Mouse (Mus musculus): ENCODE measurements around the gene Cacna1g. TPM values are rescaled to one million over a fixed set of nuclear protein-coding genes. Genes with fewer than 3 reads are reported as not detected.
"Not testable (repeated sequence)": the region's sequence is repeated elsewhere in the genome, so short reads cannot be mapped to it uniquely, and the experiment has no call there.

Gene Cacna1g
- total RNA-seq, 2 experiments from 2014 or later = 15.4 to 21.5 TPM

DNA sequence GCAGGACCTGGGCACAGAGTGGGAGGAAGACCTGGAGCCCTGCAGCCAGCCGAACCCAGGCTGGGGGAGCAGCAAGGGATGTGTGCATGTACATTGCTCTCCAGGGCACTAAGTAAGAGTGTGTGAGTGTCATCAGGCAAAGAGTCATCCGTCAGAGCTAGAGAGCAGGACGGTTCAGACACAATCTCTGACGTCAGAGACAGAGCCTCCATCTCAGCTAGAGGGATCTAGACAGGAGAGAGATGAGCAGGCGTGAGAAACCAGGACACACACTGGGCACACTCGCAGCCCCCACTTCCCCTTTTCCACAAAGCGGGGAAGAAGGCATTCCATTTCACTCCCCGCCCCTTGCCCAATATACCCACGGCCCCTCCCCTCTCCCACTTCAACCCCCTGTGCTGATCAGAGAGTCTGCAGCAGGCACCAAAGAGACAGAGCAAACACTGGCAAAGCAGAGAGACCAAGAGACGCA lies 61.0 kb downstream of the Cacna1g start:
- intact Hi-C loops (cut with DNase I) = no loop called here
- no peak for DNase-seq (ENCODE audit: low spot score)

DNA sequence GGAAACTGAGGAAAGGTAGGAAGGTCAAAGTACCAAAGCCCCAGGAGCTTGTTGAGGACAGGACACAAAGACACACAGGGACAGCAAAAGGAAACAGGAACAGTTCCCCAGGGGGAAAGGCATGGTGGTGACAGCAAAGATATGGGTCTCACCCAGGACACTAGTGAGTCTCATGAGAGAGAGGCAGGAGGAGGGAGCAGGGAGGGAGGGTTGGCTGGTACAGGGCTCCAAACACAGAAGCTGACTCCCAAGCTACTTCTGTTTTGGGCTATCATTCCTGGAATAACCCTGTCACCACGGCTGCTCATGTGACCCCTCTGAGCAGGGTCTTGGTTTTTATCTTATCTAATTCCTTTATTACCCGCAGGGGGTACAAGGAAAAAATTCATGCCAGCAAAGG lies 61.4 kb downstream of the Cacna1g start:
- DNase-seq (ENCODE audit: low spot score) = no peak
- intact Hi-C loops (cut with DNase I) = no loop called here

DNA sequence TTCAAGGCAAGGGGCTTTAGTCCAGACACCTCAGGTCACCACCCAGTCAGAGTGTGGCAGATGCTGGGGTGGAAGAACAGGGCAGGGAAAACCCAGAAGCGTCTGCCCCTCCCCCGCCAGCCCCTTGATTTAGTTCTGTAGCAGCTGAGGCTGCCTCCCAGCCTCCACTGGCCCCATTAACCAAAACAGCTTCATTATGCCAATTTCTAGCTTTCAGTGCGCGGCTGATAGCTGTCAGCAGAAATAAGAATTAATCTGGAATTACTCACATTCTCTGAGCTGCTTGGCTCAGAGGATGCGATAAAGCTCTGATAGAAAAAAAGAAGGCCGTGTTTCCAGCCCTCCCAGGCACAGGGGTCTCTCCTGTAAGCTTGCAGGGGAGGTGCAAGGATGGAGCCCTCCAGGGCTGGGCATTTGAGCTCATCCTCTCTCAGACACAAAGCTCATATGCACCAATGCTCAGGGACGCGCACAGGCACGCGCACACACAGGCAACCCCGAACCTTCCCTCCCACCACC lies 66.1 kb downstream of the Cacna1g start:
- no peak for DNase-seq (ENCODE audit: low spot score)
- intact Hi-C loops (cut with DNase I) = no loop called here

DNA sequence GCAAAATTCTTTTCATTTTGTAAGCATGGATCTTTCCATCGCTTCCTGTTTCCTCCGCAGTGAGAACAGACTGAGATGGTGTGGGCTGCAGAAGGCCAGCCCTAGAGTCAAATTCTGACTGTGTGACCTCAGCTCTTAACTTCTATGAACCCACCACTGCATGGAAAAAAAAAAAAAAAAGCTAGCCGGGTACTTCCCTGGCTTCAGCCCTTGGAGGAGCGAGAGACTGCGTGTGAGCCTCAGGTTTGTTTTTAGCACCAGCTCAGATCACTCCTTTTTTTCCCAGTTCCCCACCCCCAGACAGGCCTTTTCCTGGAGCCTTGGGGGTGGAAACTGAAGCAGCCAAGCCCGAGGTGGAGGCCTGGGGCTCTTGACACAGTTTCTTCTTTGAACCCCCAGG lies 68.7 kb downstream of the Cacna1g start:
- intact Hi-C loops (cut with DNase I) = loop anchor here (2.0 kb wide), 1 partner anchor 77 kb away; the partner anchor contains the start of gene Ankrd40
- no peak for DNase-seq (ENCODE audit: low spot score)

DNA sequence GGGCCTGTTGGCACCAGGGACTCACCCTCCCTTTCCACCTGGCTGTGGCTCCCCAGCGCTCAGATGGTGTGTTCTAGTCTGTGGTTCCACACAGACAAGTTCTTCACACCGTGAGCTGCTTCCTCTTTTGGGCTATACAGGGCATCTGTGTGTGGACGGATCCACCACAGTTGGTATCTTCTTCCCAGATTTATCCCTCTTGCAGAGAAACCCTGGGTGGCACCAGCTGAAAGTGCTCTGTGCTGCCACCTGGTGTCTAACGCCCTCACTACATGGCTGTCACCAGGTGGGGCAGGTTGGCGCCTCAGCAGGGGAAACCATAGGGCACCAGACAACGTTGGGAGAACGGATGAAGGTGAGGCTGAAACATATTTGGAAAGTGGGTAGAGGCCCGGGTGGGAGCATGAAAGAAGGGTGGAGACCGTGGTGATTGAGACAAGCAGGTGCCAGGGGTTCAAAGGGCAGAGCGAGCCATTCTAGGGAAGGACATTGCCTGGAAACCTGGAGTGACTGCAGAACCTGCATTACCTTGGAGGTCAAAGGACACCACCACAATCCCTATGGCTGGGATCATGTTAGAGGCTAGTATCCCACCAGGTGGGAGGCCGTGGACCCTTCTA lies 69.2 kb downstream of the Cacna1g start:
- DNase-seq (ENCODE audit: low spot score) = peak; percentile 32
- intact Hi-C loops (cut with DNase I) = loop anchor here (1.0 to 5.0 kb wide), 4 partner anchors 64 to 277 kb away; partner anchors contain the start of gene Ankrd40

DNA sequence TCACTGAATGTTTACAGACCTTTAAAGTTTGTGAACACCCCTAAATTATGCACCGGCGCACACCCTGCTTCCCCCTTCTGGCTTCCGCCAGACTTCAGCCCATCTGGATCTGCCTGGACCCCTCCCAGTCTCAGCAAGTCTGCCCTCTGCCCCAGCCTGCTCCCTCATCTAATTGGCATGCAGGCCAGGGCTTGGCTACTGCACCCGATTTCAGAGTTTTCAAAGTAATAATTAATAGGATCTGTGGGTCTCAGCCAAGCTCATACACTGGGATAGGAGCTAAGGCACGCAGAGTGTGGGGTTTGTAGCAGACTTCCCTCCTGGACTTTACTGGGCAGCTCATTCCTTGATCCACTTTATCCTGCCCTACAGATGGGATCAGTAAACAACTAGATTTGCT lies 69.8 kb downstream of the Cacna1g start:
- DNase-seq (ENCODE audit: low spot score) = no peak
- intact Hi-C loops (cut with DNase I) = loop anchor here (1.0 to 5.0 kb wide), 4 partner anchors 64 to 277 kb away; partner anchors contain the start of gene Ankrd40

DNA sequence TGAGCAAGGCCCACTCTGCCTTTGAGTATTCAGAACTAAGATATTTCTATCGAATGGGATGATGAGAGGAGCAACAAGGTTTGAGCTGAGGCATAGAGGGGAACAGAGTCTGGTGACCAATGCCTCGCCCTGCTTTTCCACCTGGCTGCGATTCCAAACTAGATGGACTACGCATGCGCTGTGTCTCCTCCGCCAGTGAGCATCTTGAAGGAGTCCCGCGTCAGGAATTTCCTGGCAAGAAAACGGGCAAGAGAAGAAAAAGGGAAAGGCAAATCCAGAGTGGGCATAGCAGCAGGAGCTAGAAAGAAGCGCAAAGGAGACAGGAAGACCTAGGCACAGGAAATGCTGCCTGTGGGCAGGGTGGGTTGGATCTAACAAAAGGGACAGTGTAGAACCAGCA lies 70.2 kb downstream of the Cacna1g start:
- intact Hi-C loops (cut with DNase I) = loop anchor here (1.0 to 5.0 kb wide), 4 partner anchors 63 to 276 kb away; partner anchors contain the start of gene Ankrd40
- no peak for DNase-seq (ENCODE audit: low spot score)

DNA sequence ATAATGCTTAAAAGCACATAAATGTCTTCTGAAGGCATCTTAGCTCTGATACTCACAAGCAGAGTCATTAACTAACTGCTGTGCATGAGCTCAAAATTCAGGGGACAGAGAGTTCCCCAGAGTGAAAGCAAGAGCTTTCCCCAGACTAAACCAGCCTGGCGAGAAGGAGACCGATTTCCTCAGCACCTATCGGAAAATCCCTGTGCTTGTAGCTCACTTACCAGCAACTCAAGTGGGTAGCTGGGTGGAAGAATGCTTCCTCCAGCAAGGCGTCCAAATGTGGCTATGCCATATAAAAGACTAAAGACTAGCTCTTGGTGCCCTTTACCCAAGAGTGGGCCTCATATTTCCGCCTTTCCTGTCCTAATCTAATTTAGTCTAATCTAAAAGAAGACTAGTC lies 71.3 kb downstream of the Cacna1g start:
- intact Hi-C loops (cut with DNase I) = loop anchor here (5.0 kb wide), 2 partner anchors 165 to 275 kb away; no protein-coding TSS in a partner anchor
- DNase-seq (ENCODE audit: low spot score) = no peak

DNA sequence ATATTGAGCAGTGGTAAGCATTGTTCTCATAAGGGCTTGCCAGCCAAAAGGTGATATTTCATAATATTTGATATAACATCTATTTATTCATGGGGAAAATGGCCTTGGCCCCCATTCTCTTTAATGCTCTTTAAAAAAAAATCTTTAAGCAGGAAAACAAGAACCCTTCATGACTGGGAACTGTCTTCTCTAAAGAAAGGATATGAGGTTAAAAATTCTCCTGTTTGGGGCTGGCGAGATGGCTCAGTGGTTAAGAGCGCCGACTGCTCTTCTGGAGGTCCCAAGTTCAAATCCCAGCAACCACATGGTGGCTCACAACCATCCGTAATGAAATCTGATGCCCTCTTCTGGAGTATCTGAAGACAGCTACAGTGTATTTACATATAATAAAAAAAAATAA lies 72.0 kb downstream of the Cacna1g start:
- intact Hi-C loops (cut with DNase I) = loop anchor here (5.0 kb wide), 2 partner anchors 165 to 275 kb away; no protein-coding TSS in a partner anchor

DNA sequence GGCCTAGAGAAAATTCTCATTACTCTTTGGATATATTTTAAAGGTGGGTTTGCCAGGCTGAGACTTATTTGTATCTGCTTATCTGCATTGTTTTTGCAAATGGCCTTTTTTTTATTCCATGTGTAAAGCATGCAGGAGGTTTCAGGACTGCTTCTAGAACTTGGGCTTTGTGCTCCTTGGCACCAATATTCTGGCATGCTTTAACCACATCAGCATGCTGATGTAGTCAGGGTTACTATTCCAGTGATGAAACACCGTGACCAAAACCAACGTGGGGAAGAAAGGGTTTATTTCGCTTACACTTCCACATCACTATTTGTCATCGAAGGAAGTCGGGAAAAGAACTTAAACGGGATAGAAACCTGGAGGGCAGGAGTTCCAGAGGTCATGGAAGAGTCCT lies 73.0 kb downstream of the Cacna1g start:
- intact Hi-C loops (cut with DNase I) = loop anchor here (5.0 kb wide), 2 partner anchors 164 to 274 kb away; no protein-coding TSS in a partner anchor

More for the DNA sequence above, 72.0 kb downstream of the Cacna1g start:
- not testable (repeated sequence) for DNase-seq (ENCODE audit: low spot score)

DNA sequence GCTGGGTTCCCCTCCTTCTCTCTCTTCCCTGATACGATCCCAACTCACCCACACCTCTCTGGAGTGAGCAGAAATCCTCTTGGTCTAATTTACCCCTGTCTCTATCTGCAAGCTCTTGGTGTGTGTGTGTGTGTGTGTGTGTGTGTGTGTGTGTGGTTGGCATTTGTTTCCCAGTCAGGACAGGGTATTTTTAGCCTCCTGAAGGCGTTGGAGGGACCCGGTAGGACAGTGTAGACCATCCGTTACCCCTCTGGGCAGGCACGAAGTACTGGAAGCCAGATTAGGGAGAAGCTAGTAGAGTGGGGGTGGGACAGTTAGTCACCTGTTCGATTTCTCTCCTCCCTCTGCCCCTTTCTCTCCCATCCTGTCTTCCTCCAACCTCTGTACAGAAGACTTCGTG lies 79.9 kb downstream of the Cacna1g start:
- intact Hi-C loops (cut with DNase I) = no loop called here
- no peak for DNase-seq (ENCODE audit: low spot score)

More for the DNA sequence above, 73.0 kb downstream of the Cacna1g start:
- no peak for DNase-seq (ENCODE audit: low spot score)

DNA sequence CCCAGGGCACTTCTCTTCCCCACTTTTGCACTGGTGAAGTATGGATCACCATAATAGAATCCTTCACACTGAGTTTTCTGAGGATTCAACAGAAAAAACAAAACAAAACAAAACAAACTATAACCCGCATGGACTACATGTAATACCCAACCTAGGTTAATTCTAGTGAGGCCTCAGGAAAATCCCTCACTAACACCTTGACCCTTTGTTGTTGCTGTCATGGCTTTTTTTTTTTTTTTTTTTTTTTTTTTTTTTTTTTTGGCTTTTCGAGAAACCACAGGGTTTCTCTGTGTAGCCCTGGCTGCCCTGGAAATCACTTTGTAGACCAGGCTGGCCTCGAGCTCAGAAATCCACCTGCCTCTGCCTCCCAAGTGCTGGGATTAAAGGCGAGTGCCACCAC lies 80.5 kb downstream of the Cacna1g start:
- intact Hi-C loops (cut with DNase I); DNase-seq (ENCODE audit: low spot score): not testable (repeated sequence)

DNA sequence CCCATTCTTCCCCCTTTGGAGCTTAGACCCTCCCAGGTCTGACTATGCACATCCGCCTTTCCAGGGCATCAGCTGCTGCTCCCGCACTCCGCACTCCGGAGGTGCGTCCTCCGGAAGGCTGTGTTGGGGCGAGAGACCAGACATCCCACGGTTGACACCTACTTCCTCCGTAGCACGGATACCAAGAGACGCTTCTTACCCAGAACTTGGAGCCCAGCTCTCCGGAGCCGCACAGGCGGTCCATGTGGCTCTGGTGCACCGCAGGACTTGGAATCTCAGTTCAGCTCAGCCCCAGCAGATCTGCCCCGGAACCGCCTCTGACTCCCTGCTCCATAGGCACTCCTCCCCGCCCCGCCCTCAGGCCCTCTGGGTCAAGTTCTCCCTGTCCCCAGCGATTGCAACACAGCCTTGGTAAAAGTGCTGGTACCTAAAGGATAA lies 81.3 kb downstream of the Cacna1g start, which contains the start of gene Abcc3:
Gene Abcc3 (minus strand): TSS at position 326 of the 438 bp plus-strand sequence.
- DNase-seq (ENCODE audit: low spot score) = peak; percentile 20
- intact Hi-C loops (cut with DNase I) = no loop called here

DNA sequence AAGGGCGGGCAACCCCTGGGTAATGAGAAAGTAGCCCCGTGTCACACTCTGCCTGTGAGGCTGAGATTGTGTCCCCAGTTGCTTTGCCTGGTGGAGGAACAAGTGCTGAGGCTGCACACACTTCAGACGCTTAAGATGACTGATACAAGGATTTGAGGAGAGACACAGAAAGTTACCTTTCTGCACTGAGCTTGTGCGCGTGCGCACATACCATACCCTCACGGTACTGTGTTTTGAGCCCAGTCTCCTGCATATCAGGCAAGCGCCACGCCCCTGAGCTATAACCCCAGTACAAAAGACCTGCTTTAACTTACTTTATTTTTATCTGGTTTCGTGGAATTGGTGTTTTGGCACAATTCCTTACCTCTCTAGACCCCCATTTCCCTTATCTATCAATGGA lies 82.3 kb downstream of the Cacna1g start:
- intact Hi-C loops (cut with DNase I) = no loop called here
- DNase-seq (ENCODE audit: low spot score) = no peak

DNA sequence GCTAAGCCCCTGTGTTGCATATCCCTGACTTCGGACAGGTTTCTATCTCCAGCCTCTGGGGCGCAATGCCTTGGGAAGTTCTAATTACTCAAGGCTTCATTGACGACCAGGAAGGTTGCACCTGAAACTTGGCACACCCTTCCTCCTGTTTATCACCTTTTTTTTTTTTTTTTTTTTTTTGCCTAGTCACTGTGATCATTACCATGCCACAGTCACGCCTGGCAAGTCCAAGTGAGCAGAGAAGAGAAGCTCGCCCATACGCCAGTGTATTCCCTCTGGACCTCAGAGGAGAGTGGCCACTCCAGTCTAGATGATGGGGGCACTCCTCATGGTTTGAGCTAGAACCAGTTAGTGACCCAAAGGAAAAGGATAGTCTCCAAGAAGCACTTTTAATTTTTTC lies 83.2 kb downstream of the Cacna1g start:
- intact Hi-C loops (cut with DNase I) = no loop called here
- no peak for DNase-seq (ENCODE audit: low spot score)

DNA sequence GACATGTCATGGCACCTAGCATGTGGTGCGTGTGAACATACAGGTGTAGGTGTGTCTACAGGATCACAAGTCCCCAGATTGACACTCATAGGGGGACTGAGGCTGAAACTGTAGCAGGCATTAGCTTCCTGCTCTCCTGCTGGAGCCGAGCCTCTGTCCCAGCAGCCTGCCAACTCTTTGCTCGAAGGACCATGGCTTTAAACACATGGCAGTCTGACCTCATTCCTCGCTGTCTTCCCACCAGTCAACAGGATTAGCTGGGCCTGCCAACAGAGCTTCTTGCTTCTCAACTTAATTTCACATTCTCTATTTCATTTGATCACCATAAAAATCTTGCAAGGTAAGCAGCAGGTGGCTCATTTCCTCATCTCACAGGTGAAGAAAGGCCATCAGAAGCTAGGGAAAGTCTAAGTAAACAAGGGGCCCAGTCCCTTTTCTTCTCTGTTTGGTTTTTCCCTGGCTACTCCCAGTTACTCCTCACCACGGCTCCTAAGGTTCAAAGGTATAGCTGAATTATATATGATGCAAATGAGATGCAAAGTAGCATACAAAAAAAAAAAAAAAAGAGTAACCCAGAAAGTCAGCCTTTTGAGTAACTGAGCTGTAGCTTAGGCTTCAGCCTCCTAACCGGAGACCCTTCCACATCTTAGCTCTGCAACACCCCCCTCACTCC lies 84.1 kb downstream of the Cacna1g start:
- intact Hi-C loops (cut with DNase I) = no loop called here
- no peak for DNase-seq (ENCODE audit: low spot score)

DNA sequence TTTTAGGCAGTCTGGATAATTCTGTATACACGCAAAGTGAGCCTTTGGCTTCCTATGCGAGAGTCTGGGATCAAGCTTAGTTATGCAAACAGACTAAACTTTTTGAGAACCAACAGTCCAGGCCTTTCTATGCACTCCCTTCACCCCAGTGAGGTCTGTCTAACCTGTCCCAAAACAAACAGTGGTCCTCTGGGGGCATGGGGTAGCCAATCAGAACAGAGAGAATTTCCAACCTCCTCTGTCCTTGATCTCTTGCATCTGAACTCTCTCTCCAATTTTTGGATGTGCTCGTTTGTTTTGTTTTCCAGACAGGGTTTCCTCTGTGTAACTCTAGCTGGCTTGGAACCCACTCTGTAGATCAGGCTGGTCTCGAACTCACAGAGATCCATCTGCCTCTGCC lies 85.0 kb downstream of the Cacna1g start:
- intact Hi-C loops (cut with DNase I) = no loop called here
- DNase-seq (ENCODE audit: low spot score) = no peak

DNA sequence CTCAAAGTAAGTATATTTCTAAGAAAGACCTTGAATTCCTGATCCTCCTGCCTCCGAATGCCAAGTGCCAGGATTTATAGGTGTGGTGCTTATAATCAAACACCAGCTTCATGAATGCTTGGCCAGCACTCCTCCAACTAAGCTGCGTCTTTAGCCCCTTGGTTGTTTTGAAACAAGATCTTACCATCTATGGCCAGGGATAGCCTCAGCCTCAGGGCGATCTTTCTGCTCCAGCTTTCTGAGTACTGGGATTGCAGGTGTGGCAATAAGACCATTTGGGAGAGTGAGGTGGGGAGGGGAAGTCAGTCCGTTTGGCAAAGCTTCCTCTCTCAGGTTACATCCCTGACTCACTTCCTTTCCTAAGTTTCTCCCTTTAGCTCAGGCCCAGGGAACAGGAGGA lies 86.2 kb downstream of the Cacna1g start:
- intact Hi-C loops (cut with DNase I) = no loop called here
- DNase-seq (ENCODE audit: low spot score) = no peak

DNA sequence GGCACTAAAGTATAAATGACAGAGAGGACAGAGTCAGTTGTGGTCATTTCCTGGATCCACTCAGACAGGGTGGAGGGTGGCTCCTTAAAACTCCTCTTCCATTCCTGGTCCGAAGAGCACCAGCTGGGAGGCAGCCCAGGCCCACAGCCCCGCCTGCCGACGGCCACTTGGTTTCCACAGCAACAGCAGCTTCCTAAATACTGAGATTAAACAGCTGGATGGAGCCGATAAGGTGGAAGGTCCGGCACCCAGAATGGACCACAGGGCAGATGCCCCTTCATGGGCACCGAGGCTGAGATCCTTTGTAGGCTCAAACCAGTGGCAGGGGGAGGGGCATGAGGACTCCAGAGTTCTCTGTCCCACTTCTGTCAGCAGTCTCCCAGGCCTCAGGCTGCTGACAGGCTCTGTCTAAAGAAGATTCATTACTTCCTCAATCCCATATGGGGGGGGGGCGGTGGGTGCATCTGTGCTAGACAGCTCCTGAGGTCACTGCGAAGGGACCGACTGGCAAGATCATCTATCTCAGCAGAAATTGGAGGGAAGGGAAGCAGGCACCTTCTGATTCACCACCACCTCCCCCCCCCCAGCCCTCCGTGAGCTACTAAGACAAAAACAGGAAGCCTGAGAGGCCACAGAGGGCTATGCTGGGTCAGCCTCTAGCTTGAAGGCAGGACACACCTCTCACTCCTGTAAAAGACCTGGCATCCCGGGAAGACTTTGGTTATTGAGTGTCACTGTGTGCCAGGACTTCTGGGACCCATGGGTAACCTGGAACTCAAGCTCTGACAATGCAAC lies 87.8 kb downstream of the Cacna1g start:
- intact Hi-C loops (cut with DNase I) = no loop called here
- peak; percentile 40 for DNase-seq (ENCODE audit: low spot score)

DNA sequence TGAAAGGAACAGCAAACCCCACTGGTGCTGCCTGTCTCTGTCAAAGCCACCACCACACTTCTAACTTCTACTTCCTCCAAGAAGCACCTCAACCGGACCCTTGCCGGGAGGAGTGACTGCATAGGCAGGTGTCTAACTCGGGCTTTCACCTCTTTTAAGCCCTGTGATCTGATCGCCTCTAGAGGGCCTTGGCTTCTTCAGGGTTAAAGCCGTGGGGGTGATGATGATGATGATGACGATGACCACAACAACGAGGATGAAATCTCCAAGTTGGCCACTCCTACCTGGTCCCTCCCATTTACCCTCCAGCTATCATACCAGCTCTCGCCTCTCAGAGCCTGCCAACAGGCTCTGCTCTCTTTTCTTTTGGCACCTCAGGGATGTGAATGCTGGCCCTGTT lies 94.3 kb downstream of the Cacna1g start:
- intact Hi-C loops (cut with DNase I) = no loop called here
- no peak for DNase-seq (ENCODE audit: low spot score)
